Mouse (Mus musculus) fat pad, adult 2 months (tissue): ENCODE measurements around the gene Ggta1.

Experiments used
- DNase-seq: peaks from one replicate; pipeline ENCODE4 v3.0.0-alpha.2; 2011; ENCODE audit warnings: low read depth, low spot score; ENCODE audit errors: extremely low read depth

The Ggta1 gene

GRCm38 (mm10) chr2:35441419-35441818, 21.6 kb downstream of the Ggta1 start:
- no peak for DNase-seq

- DNase-seq: no peak
Observed at GRCm38 (mm10) chr2:35440480-35440879, 22.6 kb downstream of the Ggta1 start.

- DNase-seq: no peak
Observed at GRCm38 (mm10) chr2:35437796-35438195, 25.2 kb downstream of the Ggta1 start.

- DNase-seq: no peak
Observed at GRCm38 (mm10) chr2:35434576-35435123, 28.4 kb downstream of the Ggta1 start.

GRCm38 (mm10) chr2:35433428-35433827, 29.6 kb downstream of the Ggta1 start:
- no peak for DNase-seq

- DNase-seq: no peak
Observed at GRCm38 (mm10) chr2:35432472-35432871, 30.6 kb downstream of the Ggta1 start.

GRCm38 (mm10) chr2:35432011-35432410, 31.0 kb downstream of the Ggta1 start:
- no peak for DNase-seq

- DNase-seq: no peak
Observed at GRCm38 (mm10) chr2:35430806-35431205, 32.2 kb downstream of the Ggta1 start.

- no peak for DNase-seq
Observed at GRCm38 (mm10) chr2:35428615-35429300, 34.3 kb downstream of the Ggta1 start.

- DNase-seq: no peak
Observed at GRCm38 (mm10) chr2:35427559-35427958, 35.5 kb downstream of the Ggta1 start.

- DNase-seq: no peak
Observed at GRCm38 (mm10) chr2:35423711-35424339, 39.2 kb downstream of the Ggta1 start.

GRCm38 (mm10) chr2:35422384-35422783, 40.6 kb downstream of the Ggta1 start:
- no peak for DNase-seq

GRCm38 (mm10) chr2:35420681-35421080, 42.4 kb downstream of the Ggta1 start:
- DNase-seq: no peak

GRCm38 (mm10) chr2:35419671-35420070, 43.4 kb downstream of the Ggta1 start:
- no peak for DNase-seq

- no peak for DNase-seq
Observed at GRCm38 (mm10) chr2:35419243-35419642, 43.8 kb downstream of the Ggta1 start.

- DNase-seq: no peak
Observed at GRCm38 (mm10) chr2:35417231-35417630, 45.8 kb downstream of the Ggta1 start.

- DNase-seq: no peak
Observed at GRCm38 (mm10) chr2:35416473-35416872, 46.6 kb downstream of the Ggta1 start.

- no peak for DNase-seq
Observed at GRCm38 (mm10) chr2:35412810-35413209, 50.2 kb downstream of the Ggta1 start.

GRCm38 (mm10) chr2:35412246-35412645, 50.8 kb downstream of the Ggta1 start:
- DNase-seq: no peak

GRCm38 (mm10) chr2:35411640-35412190, 51.3 kb downstream of the Ggta1 start:
- DNase-seq: no peak

- DNase-seq: no peak
Observed at GRCm38 (mm10) chr2:35409466-35409865, 53.6 kb downstream of the Ggta1 start.
